Mouse (Mus musculus): ENCODE measurements around the gene Barhl2.

The Barhl2 gene

GRCm38 (mm10) chr5:106457986-106458476, at the start of gene Barhl2:
TSS of gene Barhl2 (minus strand) at chr5:106458166.
- peak in 1 of 2 experiments; percentile 17 for DNase-seq (ENCODE audit: low spot score in 2 of 2)

GRCm38 (mm10) chr5:106506061-106506460, 48.1 kb upstream of the Barhl2 start:
- DNase-seq (ENCODE audit: low spot score in 2 of 2) = peak; percentile 33 to 62

GRCm38 (mm10) chr5:106502684-106503545, 44.9 kb upstream of the Barhl2 start:
- DNase-seq (ENCODE audit: low spot score in 2 of 2) = no peak

- no peak for DNase-seq (ENCODE audit: low spot score in 2 of 2)
Observed at GRCm38 (mm10) chr5:106502271-106502670, 44.3 kb upstream of the Barhl2 start.

- DNase-seq (ENCODE audit: low spot score in 2 of 2) = no peak
Observed at GRCm38 (mm10) chr5:106491771-106492170, 33.8 kb upstream of the Barhl2 start.

GRCm38 (mm10) chr5:106472105-106472500, 14.1 kb upstream of the Barhl2 start:
- no peak for DNase-seq (ENCODE audit: low spot score in 2 of 2)

GRCm38 (mm10) chr5:106471235-106472104, 13.5 kb upstream of the Barhl2 start:
- no peak for DNase-seq (ENCODE audit: low spot score in 2 of 2)

- DNase-seq (ENCODE audit: low spot score in 2 of 2) = no peak
Observed at GRCm38 (mm10) chr5:106465129-106465790, 7.3 kb upstream of the Barhl2 start.

- no peak for DNase-seq (ENCODE audit: low spot score in 2 of 2)
Observed at GRCm38 (mm10) chr5:106464336-106465128, 6.6 kb upstream of the Barhl2 start.

- DNase-seq (ENCODE audit: low spot score in 2 of 2) = no peak
Observed at GRCm38 (mm10) chr5:106463661-106464191, 5.8 kb upstream of the Barhl2 start.

- DNase-seq (ENCODE audit: low spot score in 2 of 2) = peak in 1 of 2 experiments; percentile 47
Observed at GRCm38 (mm10) chr5:106461913-106462312, 3.9 kb upstream of the Barhl2 start.

- no peak for DNase-seq (ENCODE audit: low spot score in 2 of 2)
Observed at GRCm38 (mm10) chr5:106461431-106461830, 3.5 kb upstream of the Barhl2 start.

- DNase-seq (ENCODE audit: low spot score in 2 of 2) = no peak
Observed at GRCm38 (mm10) chr5:106460535-106460934, 2.6 kb upstream of the Barhl2 start.

- DNase-seq (ENCODE audit: low spot score in 2 of 2) = no peak
Observed at GRCm38 (mm10) chr5:106460001-106460511, 2.1 kb upstream of the Barhl2 start.

GRCm38 (mm10) chr5:106459120-106459641, 1.2 kb upstream of the Barhl2 start:
- no peak for DNase-seq (ENCODE audit: low spot score in 2 of 2)

GRCm38 (mm10) chr5:106458477-106459119, 632 bp upstream of the Barhl2 start:
- no peak for DNase-seq (ENCODE audit: low spot score in 2 of 2)

- peak in 1 of 2 experiments; percentile 34 for DNase-seq (ENCODE audit: low spot score in 2 of 2)
Observed at GRCm38 (mm10) chr5:106457111-106457925, 648 bp downstream of the Barhl2 start.

- DNase-seq (ENCODE audit: low spot score in 2 of 2) = no peak
Observed at GRCm38 (mm10) chr5:106455984-106456383, 2.0 kb downstream of the Barhl2 start.
